In the genomic region with DNA sequence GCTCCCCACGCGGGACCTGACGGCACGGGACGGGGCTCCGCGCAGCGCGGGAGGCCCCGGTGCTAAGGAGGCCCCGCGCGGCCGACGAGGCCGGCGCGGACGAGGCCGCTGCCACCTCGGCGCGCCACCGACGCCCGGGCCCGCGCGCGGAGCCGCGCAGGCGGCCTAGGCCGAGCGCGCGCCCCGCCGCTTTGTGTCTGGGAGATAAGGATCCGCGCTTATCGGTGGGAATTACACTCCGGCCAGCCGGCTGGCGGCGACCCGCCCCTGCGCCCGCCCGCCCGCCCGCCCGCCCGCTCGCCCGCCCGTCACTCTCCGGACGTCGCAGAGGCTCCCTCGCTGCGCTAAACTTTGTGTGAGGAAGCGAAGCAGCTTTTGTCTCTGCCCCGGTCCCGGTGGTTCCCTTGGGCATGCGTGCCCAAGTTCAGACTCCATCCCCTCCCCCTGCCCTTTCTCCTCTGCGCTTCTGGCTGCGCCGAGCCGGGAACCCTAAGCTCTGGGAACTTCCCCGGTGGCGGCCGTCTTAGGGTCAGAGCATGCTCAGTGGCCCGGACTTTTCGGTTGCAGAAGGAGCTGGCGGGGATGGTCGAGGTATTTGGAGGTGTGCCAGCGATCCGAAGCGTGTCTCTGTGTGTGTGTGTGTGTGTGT, we compare ENCODE assay signal across 8 mouse cellular contexts. TPM values are rescaled to one million over a fixed set of nuclear protein-coding genes. Genes with fewer than 3 reads are reported as not detected.
DNase-seq lines count a peak whose midpoint lies in the region; ATAC-seq and TF ChIP-seq lines count a peak whose summit lies in the region.

No protein-coding gene starts in this region.

- H3K4me2 ChIP-seq in heart, embryonic 14.5 days (ENCODE audit: low read length), result peak overlapping the region; percentile 76
- peak overlapping the region; percentile 87 for H3K4me2 ChIP-seq in lung, embryonic 14.5 days

- peaks cover 45% of the 10 kb centered on the region for H3K4me1 ChIP-seq in E14TG2a.4 (replicated peaks; ENCODE audit: low read depth, low read length)
- peaks cover 20% of the 10 kb centered on the region; the same call in 1 of the 2 replicates for H3K4me1 ChIP-seq in brown adipose tissue, adult 24 weeks (ENCODE audit: control insufficient read depth, insufficient read depth, insufficient read length, low read length)
- H3K4me1 ChIP-seq in forebrain, embryonic 10.5 days, result peaks cover 49% of the 10 kb centered on the region
- peaks cover 15 to 50% of the 10 kb centered on the region in 2 experiments for H3K4me1 ChIP-seq in heart, embryonic 14.5 days (ENCODE audit: control insufficient read depth in 2 of 2, insufficient read depth in 2 of 2, low read length in 2 of 2)
- peaks cover 11% of the 10 kb centered on the region for H3K4me1 ChIP-seq in lung, embryonic 14.5 days (ENCODE audit: insufficient read depth)
- peaks cover 19% of the 10 kb centered on the region for H3K4me1 ChIP-seq in olfactory bulb, adult 2 months (ENCODE audit: control insufficient read depth, insufficient read depth, low read length)

- TF ChIP-seq CTCF in E14TG2a.4 (conservative IDR thresholded peaks at IDR 0.05; ENCODE audit: low read length), result no peak
- no peak for TF ChIP-seq CTCF in lung, embryonic 14.5 days (IDR thresholded peaks at IDR 0.05; ENCODE audit: low read depth)
- no peak for TF ChIP-seq CTCF in olfactory bulb, adult 2 months (IDR thresholded peaks at IDR 0.05; ENCODE audit: insufficient read depth, low read depth, low read length)

- WGBS in forebrain, embryonic 10.5 days, result 2% methylated on average over 80 of the region's 80 CpGs
- under 1% methylated on average over 72 of the region's 80 CpGs for WGBS in heart, embryonic 14.5 days
- under 1% methylated on average over 71 of the region's 80 CpGs for WGBS in lung, embryonic 14.5 days
- WGBS in olfactory bulb, adult 2 months, result under 1% methylated on average over 69 of the region's 80 CpGs

- no peaks in the 10 kb centered on the region for H3K9me3 ChIP-seq in E14TG2a.4 (ENCODE audit: low read length)
- no peaks in the 10 kb centered on the region for H3K9me3 ChIP-seq in forebrain, embryonic 10.5 days
- H3K9me3 ChIP-seq in heart, embryonic 14.5 days (ENCODE audit: control insufficient read depth, low read length), result no peaks in the 10 kb centered on the region
- 0 out of 2 replicates have a peak, but pooled peaks cover 4% of the 10 kb centered on the region for H3K9me3 ChIP-seq in lung, embryonic 14.5 days (ENCODE audit: low read depth, low read length)

- 0 out of 2 replicates have a peak, but pooled peaks cover under 1% of the 10 kb centered on the region for H3K27me3 ChIP-seq in E14TG2a.4 (ENCODE audit: insufficient read depth, low read length)
- H3K27me3 ChIP-seq in forebrain, embryonic 10.5 days (ENCODE audit: poor library complexity, severe bottlenecking), result no peaks in the 10 kb centered on the region
- H3K27me3 ChIP-seq in heart, embryonic 14.5 days (ENCODE audit: control insufficient read depth, insufficient read depth, low read length), result no peaks in the 10 kb centered on the region
- H3K27me3 ChIP-seq in lung, embryonic 14.5 days (ENCODE audit: insufficient read depth, low read length), result no peaks in the 10 kb centered on the region

- TF ChIP-seq POLR2A in olfactory bulb, adult 2 months (IDR thresholded peaks at IDR 0.05; ENCODE audit: insufficient read depth, low read depth, low read length), result no peak

- DNase-seq in forebrain, embryonic 10.5 days (ENCODE audit: extremely low spot score, low spot score), result peak; percentile 75
- peak; percentile 90 for DNase-seq in kidney, postnatal 14 days
- DNase-seq in lung, embryonic 14.5 days, result peak; percentile 87
- peak; percentile 51 to 63 for DNase-seq in thymus, adult 18-20 months

- H3K4me3 ChIP-seq in E14TG2a.4 (replicated peaks; ENCODE audit: low read length), result peak overlapping the region; percentile 85
- H3K4me3 ChIP-seq in brown adipose tissue, adult 24 weeks (ENCODE audit: insufficient read depth, low read depth, low read length), result peak overlapping the region; percentile 65
- H3K4me3 ChIP-seq in forebrain, embryonic 10.5 days, result peak overlapping the region; percentile 90
- peak overlapping the region; percentile 82 to 83 for H3K4me3 ChIP-seq in heart, embryonic 14.5 days (ENCODE audit: control insufficient read depth in 1 of 2, insufficient read depth in 1 of 2, low read depth in 1 of 2, low read length in 2 of 2)
- peak overlapping the region; percentile 74 for H3K4me3 ChIP-seq in lung, embryonic 14.5 days (ENCODE audit: low read depth, low read length)
- peak overlapping the region; percentile 99 for H3K4me3 ChIP-seq in olfactory bulb, adult 2 months (ENCODE audit: insufficient read depth, low read depth, low read length)

- peak; percentile 63 for ATAC-seq in heart, embryonic 14.5 days (ENCODE audit: insufficient number of reproducible peaks, insufficient read depth, low FRiP score, low read depth)
- peak; percentile 62 for ATAC-seq in lung, embryonic 14.5 days (ENCODE audit: insufficient read depth)

- H3K9ac ChIP-seq in heart, embryonic 14.5 days (ENCODE audit: low read length), result peak overlapping the region; percentile 98
- H3K9ac ChIP-seq in lung, embryonic 14.5 days, result peak overlapping the region; percentile 96

- peak overlapping the region; percentile 67 for H3K27ac ChIP-seq in brown adipose tissue, adult 24 weeks (replicated peaks; ENCODE audit: low read depth, low read length)
- peak overlapping the region; percentile 99 for H3K27ac ChIP-seq in forebrain, embryonic 10.5 days
- H3K27ac ChIP-seq in heart, embryonic 14.5 days (replicated peaks in 1 of 2; ENCODE audit: control insufficient read depth in 1 of 2, insufficient read depth in 1 of 2, low read depth in 2 of 2, low read length in 2 of 2), result peak overlapping the region; percentile 94 to 100
- H3K27ac ChIP-seq in lung, embryonic 14.5 days (ENCODE audit: low read depth), result peak overlapping the region; percentile 99
- H3K27ac ChIP-seq in olfactory bulb, adult 2 months (ENCODE audit: insufficient read depth, low read depth, low read length), result peak overlapping the region; percentile 88

- peaks cover 6% of the 10 kb centered on the region for H3K36me3 ChIP-seq in E14TG2a.4 (ENCODE audit: insufficient read depth, low read length)
- peaks cover 34% of the 10 kb centered on the region for H3K36me3 ChIP-seq in forebrain, embryonic 10.5 days (replicated peaks)
- H3K36me3 ChIP-seq in heart, embryonic 14.5 days (ENCODE audit: control insufficient read depth, insufficient read depth, low read length), result peaks cover 16% of the 10 kb centered on the region; the same call in 1 of the 2 replicates
- H3K36me3 ChIP-seq in lung, embryonic 14.5 days (ENCODE audit: insufficient read depth), result peaks cover 27% of the 10 kb centered on the region; the same call in 1 of the 2 replicates

RNA-seq across cellular contexts. Expression of a gene that starts 0.5 kb away (rescaled TPM):
- 14.3 and 21.8 TPM in 2 replicates for polyA plus RNA-seq in brown adipose tissue, adult 24 weeks (2012; ENCODE audit: insufficient read depth, insufficient read length, missing spikeins)
- polyA plus RNA-seq in forebrain, embryonic 10.5 days (2016; fragmentation: Nextera tagmentation; extraction: Ambion mirVana), result 35.7 and 36.1 TPM in 2 replicates
- 27.1 TPM in 2 replicates for polyA plus RNA-seq in heart, embryonic 14.5 days (2014; fragmentation: Nextera tagmentation; extraction: Ambion mirVana)
- 59.2 and 62.0 TPM in 2 replicates for polyA plus RNA-seq in lung, embryonic 14.5 days (2014; fragmentation: Nextera tagmentation; extraction: Ambion mirVana)
- not detected in 2 replicates for polyA plus RNA-seq in olfactory bulb, adult 2 months (2012; ENCODE audit: insufficient read depth, insufficient read length, low replicate concordance, missing spikeins)

RNA-seq across cellular contexts. Expression of a gene that starts 50.3 kb away (rescaled TPM):
- not detected in 2 replicates for polyA plus RNA-seq in brown adipose tissue, adult 24 weeks (2012; ENCODE audit: insufficient read depth, insufficient read length, missing spikeins)
- not detected in 2 replicates for polyA plus RNA-seq in forebrain, embryonic 10.5 days (2016; fragmentation: Nextera tagmentation; extraction: Ambion mirVana)
- not detected in 2 replicates for polyA plus RNA-seq in heart, embryonic 14.5 days (2014; fragmentation: Nextera tagmentation; extraction: Ambion mirVana)
- 4.6 and 5.0 TPM in 2 replicates for polyA plus RNA-seq in lung, embryonic 14.5 days (2014; fragmentation: Nextera tagmentation; extraction: Ambion mirVana)
- polyA plus RNA-seq in olfactory bulb, adult 2 months (2012; ENCODE audit: insufficient read depth, insufficient read length, low replicate concordance, missing spikeins), result not detected in 2 replicates

Comparison
In these comparisons a context has a peak if more than half of its experiments do, and no peak if none do; other contexts are left out.
1. Peak in every context shown above with its lines: DNase-seq, ATAC-seq, H3K4me3 ChIP-seq and H3K27ac ChIP-seq.